Mouse (Mus musculus) gastrocnemius, postnatal 36 days (tissue): ENCODE results near the gene Adgrv1. TPM values are rescaled to one million over a fixed set of nuclear protein-coding genes. Genes with fewer than 3 reads are reported as not detected.

Source experiments
- DNase-seq, 2 experiments: peaks; one replicate each; pipeline ENCODE4 v3.0.0; 2022
- intact Hi-C: fragments of 180-260 bp; cut with DNase I; formaldehyde crosslinking; loops from one replicate; pipeline ENCODE4 v1.15.1; 2025
- total RNA-seq, 2 experiments: library from RNA; stranded (reverse); gene quantifications; 2 replicates each; pipeline ENCODE4 v1.2.3; 2021

Adgrv1 gene
- total RNA-seq, 2 experiments from 2014 or later: not detected

GRCm38 (mm10) chr13:81439390-81440025 lies 193.4 kb downstream of the Adgrv1 start:
- intact Hi-C loops: loop anchor here (2.0 to 5.0 kb wide), 2 partner anchors 203 to 321 kb away; no protein-coding TSS in a partner anchor
- peak; percentile 45 to 51 for DNase-seq

GRCm38 (mm10) chr13:81437088-81437487 lies 195.9 kb downstream of the Adgrv1 start:
- intact Hi-C loops: no loop called here
- DNase-seq: no peak

DNA sequence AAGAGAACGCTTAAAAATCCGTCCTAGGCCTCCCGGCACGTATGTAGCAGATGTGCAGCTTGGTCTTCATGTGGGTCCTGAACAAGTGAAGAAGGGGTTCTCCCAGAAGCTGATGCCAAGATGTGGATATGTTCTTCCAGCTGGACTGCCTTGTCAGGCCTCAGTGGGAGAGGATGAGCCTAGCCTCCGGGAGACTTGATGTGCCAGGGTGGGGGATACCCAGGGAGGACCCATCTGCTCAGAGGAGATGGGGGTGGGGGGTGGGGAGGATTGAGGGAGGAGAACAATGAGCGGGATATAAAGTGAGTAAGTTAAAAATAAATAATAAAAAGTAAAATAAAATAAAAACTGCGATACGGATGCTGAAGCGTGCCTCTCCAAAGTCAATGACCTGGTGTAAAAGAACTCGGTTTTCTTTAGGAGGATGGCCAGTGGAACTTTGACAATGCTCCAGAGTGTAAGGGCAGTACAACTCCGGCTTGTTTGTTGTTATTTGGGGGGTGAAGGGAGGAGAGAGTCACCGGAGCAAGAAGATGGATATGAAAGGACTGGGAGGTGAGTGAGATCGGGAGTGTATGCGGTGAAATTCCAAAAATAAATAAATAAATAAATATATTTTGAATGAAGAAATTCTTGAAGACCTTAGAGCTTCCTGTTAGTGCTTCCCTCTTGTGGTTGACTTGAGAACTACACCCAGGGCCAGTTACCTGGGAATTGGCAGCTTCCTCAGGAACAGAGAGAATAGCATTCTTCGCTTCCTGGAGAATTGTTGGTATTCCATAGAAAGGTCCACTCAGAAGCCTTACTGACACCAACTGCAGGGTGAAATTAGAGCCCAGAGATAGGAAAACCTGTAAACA lies 205.8 kb downstream of the Adgrv1 start:
- DNase-seq: peak in 1 of 2 experiments; percentile 30
- intact Hi-C loops: loop anchor here (5.0 kb wide), 1 partner anchor 565 kb away; no protein-coding TSS in a partner anchor

GRCm38 (mm10) chr13:81425111-81425510 lies 207.8 kb downstream of the Adgrv1 start:
- intact Hi-C loops: loop anchor here (5.0 kb wide), 1 partner anchor 563 kb away; no protein-coding TSS in a partner anchor
- no peak for DNase-seq

DNA sequence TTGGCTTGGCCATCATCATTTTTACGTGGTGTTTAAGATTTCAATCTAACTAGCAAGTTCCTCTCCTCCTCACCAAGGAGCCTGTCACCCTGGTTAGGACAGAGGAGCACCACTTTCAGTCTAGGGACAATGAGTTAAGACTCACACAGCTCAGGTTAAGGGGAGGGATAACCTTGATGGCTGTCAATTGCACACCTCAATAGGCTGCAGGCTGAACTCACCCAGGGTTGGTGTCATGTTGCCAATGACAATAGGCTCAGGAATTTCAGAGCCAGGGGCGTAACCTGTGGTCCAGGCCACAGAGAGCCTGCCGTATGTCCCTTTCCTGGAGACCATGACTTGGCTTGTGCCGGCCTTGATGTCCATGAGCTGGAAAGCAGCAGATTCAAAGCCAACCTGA lies 209.0 kb downstream of the Adgrv1 start:
- DNase-seq: no peak
- intact Hi-C loops: no loop called here

GRCm38 (mm10) chr13:81407881-81408460 lies 225.0 kb downstream of the Adgrv1 start:
- DNase-seq: no peak

GRCm38 (mm10) chr13:81402826-81403225 lies 230.1 kb downstream of the Adgrv1 start:
- intact Hi-C loops: no loop called here
- DNase-seq: no peak

More at GRCm38 (mm10) chr13:81407881-81408460, 225.0 kb downstream of the Adgrv1 start:
- intact Hi-C loops: no loop called here

- intact Hi-C loops: no loop called here
- DNase-seq: no peak
These were observed 230.8 kb downstream of the Adgrv1 start for GRCm38 (mm10) chr13:81402191-81402590.

- intact Hi-C loops: no loop called here
- DNase-seq: no peak
These were observed 231.2 kb downstream of the Adgrv1 start for GRCm38 (mm10) chr13:81401742-81402141.

DNA sequence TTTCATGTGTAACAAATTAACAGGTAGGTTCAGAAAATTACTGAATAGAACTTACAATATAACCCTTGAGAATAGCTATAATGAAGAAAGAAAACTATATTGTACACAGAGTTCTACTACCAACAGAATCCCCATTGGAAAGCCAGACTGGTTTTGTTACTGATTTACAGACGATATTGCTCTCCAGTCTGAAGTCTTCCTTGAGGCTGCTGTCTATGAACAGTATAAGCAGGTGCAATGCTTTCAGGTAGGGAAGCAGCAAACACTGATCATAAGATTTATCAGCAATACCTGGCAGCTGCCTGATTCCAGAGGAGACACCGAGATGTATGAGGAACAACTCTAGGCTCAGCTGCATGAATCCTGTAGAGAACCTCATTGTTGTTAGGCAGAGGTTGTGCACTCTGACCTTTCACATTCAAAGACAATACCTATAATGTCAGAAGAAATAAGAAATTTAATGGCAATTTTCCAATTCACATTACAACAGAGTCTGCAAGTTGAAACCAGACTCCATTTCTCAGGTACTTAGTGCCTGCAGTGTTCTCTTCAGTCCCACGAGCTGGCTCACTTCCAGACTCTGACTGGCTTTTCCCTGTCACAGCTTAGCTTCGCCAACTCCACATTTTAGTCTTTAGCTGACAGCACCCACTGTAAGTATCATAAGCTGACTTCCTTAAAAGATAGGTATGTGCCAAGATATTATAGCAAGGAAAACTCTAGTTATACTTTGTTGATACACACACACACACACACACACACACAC lies 247.2 kb downstream of the Adgrv1 start:
- no peak for DNase-seq
- intact Hi-C loops: no loop called here

DNA sequence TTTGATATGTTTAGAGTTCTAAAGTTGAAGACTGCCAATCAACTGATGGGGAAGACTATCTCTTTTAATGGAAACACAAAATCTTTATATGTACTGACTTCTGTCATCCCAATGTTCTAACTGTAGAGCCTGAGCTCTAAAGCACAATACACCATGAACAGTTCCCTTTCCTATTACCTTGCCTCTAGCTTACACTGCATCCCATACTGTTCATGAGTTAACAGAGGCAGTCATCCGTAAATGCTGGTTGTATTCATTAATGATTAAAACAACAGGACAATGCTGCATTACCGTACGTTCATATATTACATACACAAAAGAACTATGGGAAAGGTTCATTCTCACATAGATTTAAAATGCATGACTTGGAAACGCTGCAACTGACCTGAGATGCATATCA lies 251.1 kb downstream of the Adgrv1 start:
- intact Hi-C loops: no loop called here
- DNase-seq: no peak

DNA sequence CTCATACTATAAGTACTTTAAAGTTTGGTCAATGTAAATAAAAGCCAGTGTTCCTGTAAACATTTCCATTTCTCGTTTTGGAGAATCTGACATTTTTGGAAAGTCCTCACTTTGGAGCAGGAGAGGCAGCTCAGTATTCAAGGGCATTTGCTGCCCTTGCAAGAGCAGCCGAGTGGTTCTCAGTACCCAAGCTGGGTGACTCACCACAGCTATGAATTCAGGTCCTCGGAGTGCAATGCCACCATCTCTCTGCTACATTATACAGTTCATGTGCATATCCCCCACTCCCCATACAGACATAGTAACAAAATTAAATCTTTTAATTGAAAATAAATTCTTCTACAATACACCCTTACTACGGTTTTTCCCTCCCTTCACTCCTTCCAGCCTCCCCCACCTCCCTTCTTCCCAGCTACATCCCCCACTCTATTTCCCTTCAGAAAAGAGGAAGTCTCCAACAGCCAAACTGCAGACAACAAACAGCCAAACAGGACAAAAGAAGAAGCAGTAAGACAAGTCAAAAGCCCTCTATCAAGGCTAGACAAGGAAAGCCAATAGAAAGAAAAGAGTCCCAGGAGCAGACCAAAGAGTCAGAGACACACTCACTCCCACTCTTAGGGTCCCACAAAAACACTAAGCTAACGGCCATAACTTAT lies 262.0 kb downstream of the Adgrv1 start:
- no peak for DNase-seq
- intact Hi-C loops: loop anchor here (5.0 kb wide), 2 partner anchors 219 to 509 kb away; no protein-coding TSS in a partner anchor

DNA sequence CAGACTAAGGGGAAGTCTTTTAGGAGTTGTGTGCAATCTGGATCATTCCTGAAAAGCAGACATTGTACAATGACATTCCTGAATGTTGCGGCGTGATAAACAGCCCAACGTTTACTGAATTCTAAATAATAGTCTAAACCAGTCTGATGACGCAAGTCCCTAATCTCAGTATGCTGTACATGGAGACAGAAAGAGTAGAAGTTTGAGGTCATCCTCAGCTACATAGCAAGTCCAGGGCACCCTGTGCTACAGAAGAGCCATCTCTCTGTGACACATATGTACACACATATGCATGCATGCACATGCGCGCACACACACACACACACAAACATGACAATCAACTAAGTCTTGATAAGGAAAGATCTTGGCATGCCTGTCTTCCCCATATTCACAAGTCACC lies 262.8 kb downstream of the Adgrv1 start:
- intact Hi-C loops: loop anchor here (5.0 kb wide), 2 partner anchors 218 to 508 kb away; no protein-coding TSS in a partner anchor
- no peak for DNase-seq

DNA sequence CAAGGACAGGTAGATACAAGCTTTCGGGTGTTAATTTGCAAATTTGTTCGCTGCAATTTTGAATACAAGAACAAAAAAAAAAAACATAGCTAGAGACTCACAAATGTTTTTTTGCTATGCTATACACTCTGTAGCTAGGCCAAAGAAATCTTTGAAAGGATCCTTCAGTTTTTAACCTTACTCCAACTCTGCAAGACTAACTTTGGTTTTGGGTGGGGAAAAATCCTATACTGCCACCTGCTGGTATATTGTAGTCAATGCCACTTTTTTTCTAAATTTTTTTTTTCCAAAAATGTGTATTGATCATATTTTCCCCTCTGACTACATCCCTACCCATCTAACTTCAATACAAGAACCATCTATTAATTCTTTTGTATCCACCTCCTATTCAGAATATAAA lies 263.4 kb downstream of the Adgrv1 start:
- no peak for DNase-seq
- intact Hi-C loops: no loop called here

- intact Hi-C loops: no loop called here
These were observed 264.0 kb downstream of the Adgrv1 start for GRCm38 (mm10) chr13:81368987-81369386.

DNA sequence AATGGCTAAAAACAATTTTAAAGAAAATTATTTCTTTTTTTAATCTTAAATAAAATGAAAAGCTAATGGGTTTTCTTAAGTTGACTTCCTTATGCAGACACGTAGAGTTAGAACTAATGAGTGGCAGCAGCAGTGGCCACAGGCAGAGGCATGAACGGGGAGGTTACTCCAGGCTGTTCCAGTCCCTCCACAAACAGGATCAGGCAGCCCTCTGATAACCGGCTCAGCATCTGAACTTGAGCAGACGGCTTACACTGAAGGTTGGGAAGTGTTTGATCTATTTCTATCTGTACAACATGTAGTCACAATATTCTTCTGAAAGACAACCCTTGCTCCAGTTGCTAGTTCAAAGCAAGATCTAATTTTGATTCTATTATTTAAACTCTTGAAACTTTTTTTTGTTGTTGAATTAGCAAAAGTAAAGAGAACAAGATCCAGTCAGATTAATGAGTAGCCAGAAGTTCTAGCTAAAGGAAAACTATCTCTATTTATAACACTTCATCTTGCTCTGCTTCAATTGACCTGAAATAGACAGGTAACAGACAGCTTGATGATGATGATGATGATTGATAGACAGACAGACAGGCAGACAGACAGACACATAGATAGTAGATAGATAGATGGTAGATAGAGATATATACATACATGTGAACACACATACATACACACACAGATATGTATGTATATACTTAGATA lies 265.1 kb downstream of the Adgrv1 start:
- intact Hi-C loops: no loop called here
- no peak for DNase-seq

More at GRCm38 (mm10) chr13:81368987-81369386, 264.0 kb downstream of the Adgrv1 start:
- no peak for DNase-seq

DNA sequence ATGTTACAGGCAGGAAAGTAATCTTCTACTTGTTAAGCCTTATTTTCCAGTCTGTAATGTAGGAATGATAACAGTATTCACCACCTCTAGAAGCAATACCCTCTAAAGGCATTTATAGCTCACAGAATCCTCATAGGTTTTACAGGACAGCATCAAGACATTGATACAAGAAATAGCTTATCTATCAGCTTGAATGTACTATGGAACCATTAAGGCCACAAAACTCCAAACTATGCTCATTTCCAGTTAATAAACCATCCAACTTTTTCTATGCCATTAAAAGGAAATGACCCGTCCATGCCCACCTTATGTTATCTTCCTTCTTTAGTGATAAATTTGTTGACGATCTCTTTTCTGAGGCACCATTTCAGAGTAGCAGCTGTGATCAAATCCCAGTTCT lies 272.6 kb downstream of the Adgrv1 start:
- no peak for DNase-seq
- intact Hi-C loops: no loop called here

- DNase-seq: no peak
- intact Hi-C loops: no loop called here
These were observed 274.2 kb downstream of the Adgrv1 start for GRCm38 (mm10) chr13:81358766-81359165.

GRCm38 (mm10) chr13:81358365-81358764 lies 274.6 kb downstream of the Adgrv1 start:
- intact Hi-C loops: no loop called here

More at GRCm38 (mm10) chr13:81358365-81358764, 274.6 kb downstream of the Adgrv1 start:
- no peak for DNase-seq
